Mouse (Mus musculus) bone marrow, adult 2 months (tissue): Measurements from ENCODE around the gene Cntn1.

Source experiments
- CTCF ChIP-seq: fragments of 200-500 bp; IDR thresholded peaks from 2 replicates; pipeline ENCODE4 v1.5.1; 2011; ENCODE audit warnings: low read length, control low read depth; ENCODE audit not compliant: control insufficient read depth, insufficient read depth
- POLR2A ChIP-seq: fragments of 200-500 bp; IDR thresholded peaks from 2 replicates; pipeline ENCODE4 v1.6.1; 2011; ENCODE audit warnings: low read depth, mild to moderate bottlenecking, control low read depth, low read length, borderline replicate concordance; ENCODE audit not compliant: control insufficient read depth

DNA sequence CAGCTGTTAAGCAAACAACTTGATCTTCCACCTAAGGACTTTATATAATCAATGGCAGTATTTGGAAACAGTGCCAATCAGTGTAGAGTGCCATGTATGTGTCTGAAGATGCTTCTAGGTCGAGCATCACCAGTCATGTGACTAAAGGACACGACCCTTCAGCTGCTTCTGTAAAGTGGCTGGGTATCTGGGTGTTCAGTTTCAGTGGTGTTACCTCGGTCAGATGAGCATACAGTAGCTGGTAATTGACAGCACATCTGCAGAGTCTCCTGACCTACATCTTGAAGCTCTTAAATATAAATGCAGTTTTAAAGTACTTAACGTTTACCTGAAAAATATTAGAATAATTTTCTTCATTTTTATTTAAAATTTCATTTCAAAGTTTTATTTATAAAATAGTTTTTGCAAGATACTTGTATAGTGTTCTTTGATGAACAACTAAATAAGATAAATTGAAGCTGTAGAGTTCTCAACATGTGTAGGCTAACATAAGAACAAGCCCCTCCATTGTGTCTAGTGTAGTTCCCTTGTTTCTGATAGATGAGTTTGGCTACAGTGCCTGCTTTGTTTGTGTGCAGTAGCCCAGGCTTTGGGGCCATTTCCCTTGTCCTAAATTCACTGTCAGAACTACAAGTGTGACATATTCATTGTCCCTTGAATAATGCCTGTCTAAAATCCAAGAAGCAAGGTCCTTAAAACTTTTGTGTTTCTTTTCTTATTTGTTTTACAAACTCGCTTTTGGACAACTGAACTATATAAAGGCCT, 48.6 kb downstream of the Cntn1 start:
- TF ChIP-seq POLR2A (no peak), CTCF (no peak)
